Mouse (Mus musculus): ENCODE data around the gene Slc35c2.

DNA sequence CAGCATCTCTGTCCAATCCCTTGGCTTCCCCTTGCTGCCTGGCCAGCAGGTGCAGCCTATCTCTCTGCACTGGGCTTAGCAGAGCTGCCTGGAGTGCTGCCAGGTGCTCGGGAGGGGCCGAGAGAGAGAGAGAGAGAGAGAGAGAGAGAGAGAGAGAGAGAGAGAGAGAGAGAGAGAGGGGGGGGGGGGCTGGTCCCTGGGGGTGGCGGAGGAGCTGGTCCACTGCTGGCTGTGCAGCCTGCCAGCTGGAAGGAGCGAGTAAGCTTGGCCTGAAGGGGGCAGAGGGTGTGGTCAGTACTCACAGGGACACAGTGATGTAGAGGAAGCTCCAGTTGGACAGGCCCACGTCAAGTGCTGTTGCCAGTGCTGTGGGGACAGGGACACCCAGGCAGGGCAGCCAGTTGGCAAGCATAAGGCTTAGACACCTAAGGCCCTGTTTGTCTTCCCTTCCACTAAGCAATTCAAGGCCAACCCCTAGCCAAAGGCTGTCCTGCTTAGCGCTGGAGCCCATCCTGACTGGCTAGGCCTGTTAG is 5.8 kb downstream of the Slc35c2 start:
- TF ChIP-seq POLR2A (IDR thresholded peaks at IDR 0.05; ENCODE audit: low read depth, low read length) (no peak), CTCF (IDR thresholded peaks at IDR 0.05; ENCODE audit: extremely low read depth, insufficient read depth, insufficient read length, insufficient replicate concordance) (no peak)

All from spleen, adult 2 months (tissue).